Mouse (Mus musculus) midbrain, embryonic 14.5 days (tissue): ENCODE measurements around the gene Adcy7. TPM values are rescaled to one million over a fixed set of nuclear protein-coding genes. Genes with fewer than 3 reads are reported as not detected.

ENCODE experiments used
- ATAC-seq: fragments of 200-750 bp; cut with Nextera tagmentation; 2 replicates; pipeline ENCODE4 v1.8.0; 2017; ENCODE audit warnings: moderate number of reproducible peaks, moderate library complexity; ENCODE audit not compliant: low FRiP score, low TSS enrichment
- DNase-seq: peaks from one replicate; pipeline ENCODE4 v3.0.0-alpha.2; 2015
- H3K27ac ChIP-seq: fragments of 300-500 bp; sonication (generic); replicated peaks from 2 replicates; pipeline ENCODE4 v1.5.1; 2014; ENCODE audit warnings: mild to moderate bottlenecking, low read depth, low read length, moderate library complexity
- H3K27me3 ChIP-seq: fragments of 300-500 bp; sonication (generic); 2 replicates; pipeline ENCODE4 v1.6.1; 2014; ENCODE audit warnings: low read length, control low read depth, mixed read lengths; ENCODE audit not compliant: control insufficient read depth, insufficient read depth
- H3K36me3 ChIP-seq: fragments of 300-500 bp; sonication (generic); 2 replicates; pipeline ENCODE4 v1.6.1; 2014; ENCODE audit warnings: low read length, control low read depth; ENCODE audit not compliant: control insufficient read depth, insufficient read depth
- H3K4me1 ChIP-seq: fragments of 300-500 bp; sonication (generic); 2 replicates; pipeline ENCODE4 v1.6.1; 2014; ENCODE audit warnings: mild to moderate bottlenecking, antibody characterized with exemption, low read length, control low read depth; ENCODE audit not compliant: control insufficient read depth, insufficient read depth
- H3K4me2 ChIP-seq: fragments of 300-500 bp; sonication (generic); 2 replicates; pipeline ENCODE4 v1.6.1; 2014; ENCODE audit warnings: mild to moderate bottlenecking, low read length, moderate library complexity
- H3K4me3 ChIP-seq: fragments of 300-500 bp; sonication (generic); replicated peaks from 2 replicates; pipeline ENCODE4 v1.5.1; 2014; ENCODE audit warnings: low read depth, low read length
- H3K9ac ChIP-seq: fragments of 300-500 bp; sonication (generic); replicated peaks from 2 replicates; pipeline ENCODE4 v1.6.1; 2014; ENCODE audit warnings: mild to moderate bottlenecking, low read length, moderate library complexity
- H3K9me3 ChIP-seq: fragments of 300-500 bp; sonication (generic); 2 replicates; pipeline ENCODE4 v1.6.1; 2016; ENCODE audit warnings: low read length, control low read depth, mixed read lengths; ENCODE audit not compliant: control insufficient read depth
- WGBS: fragments of 180-500 bp; shearing (Covaris S2); extraction: QIAGEN DNeasy Blood & Tissue Kit; methylation state at CpG from one replicate; pipeline ENCODE4 v1.1.7; 2014; 5-methylcytosine and 5-hydroxymethylcytosine counted together
- polyA plus RNA-seq: library from polyadenylated mRNA; unstranded; fragments of >200 nt; fragmentation: Nextera tagmentation; extraction: Ambion mirVana; gene quantifications from 2 replicates; pipeline ENCODE4 v1.2.1, GENCODE M21; 2014

Adcy7 gene
- polyA plus RNA-seq, 1 experiment from 2014 or later, result 2.6 TPM

DNA sequence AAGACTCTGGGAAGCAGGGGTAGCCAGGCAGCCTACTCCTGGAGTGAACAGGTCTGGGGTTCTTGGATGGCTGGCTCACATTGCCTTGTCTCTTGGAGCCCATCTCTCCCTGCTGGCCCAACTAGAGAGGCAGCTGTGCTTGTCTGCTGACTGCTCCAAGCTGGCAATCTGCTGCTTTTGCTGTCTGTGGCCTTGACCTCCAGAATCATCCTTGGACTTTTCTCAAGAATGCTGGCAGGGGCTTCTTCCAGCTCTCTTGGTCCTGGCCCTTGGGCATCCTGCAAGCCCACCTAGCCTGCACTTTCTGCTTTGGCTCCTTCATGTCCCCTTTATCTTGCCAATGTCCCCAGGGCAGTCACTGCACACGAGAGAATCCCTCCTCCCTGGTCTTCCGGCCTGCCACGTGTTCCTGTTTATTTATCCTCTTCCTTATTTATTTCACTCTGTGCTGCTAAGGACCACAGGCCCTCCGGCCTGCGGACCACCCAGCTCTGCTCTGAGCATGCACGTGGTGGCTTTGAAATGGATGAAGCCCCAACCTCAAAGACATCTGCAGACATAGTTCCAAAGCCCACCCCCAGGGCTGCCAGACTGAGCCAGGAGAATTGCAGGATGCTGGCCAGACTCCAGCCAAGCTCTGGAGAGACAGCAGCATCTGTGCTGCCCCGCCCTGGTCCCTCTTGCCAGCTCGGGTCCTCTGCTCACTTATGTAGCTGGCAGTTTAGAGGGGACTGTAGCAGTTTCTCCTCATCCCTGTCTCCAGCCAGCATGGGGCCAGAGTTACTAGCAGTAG is 44.1 kb downstream of the Adcy7 start:
- Histone ChIP-seq H3K9me3 (no peaks in the 10 kb centered on the region), H3K4me3 (no peak overlapping the region), H3K27ac (no peak overlapping the region), H3K36me3 (no peaks in the 10 kb centered on the region), H3K4me2 (no peak overlapping the region), H3K4me1 (peaks cover 7% of the 10 kb centered on the region; the same call in 1 of the 2 replicates), H3K27me3 (no peaks in the 10 kb centered on the region), H3K9ac (no peak overlapping the region)
- ATAC-seq (no peak; the same call in 1 of the 2 replicates), DNase-seq (peak; percentile 59)
- 57% methylated on average over 8 of the region's 8 CpGs for WGBS

DNA sequence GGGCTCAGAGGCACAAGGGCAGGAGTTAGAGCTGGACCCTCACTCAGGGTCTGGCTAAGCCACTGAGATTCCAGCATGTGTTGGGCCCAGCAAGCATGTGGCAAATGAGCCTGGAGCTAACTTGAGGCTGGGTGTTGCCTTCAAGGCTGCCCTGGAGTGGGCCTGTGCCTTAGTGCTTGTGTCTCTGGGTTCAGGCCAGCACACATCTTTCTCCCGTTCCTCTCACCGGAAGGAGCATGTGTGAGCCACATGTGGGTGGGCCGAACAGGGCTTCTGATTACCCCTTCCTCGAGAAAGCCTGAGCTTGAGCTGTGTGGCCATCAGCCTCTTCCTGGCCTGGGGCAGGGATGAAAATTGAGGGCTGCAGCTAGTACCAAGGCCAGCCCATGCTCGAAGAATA is 45.1 kb downstream of the Adcy7 start:
- Histone ChIP-seq H3K27ac (no peak overlapping the region), H3K9me3 (no peaks in the 10 kb centered on the region)

DNA sequence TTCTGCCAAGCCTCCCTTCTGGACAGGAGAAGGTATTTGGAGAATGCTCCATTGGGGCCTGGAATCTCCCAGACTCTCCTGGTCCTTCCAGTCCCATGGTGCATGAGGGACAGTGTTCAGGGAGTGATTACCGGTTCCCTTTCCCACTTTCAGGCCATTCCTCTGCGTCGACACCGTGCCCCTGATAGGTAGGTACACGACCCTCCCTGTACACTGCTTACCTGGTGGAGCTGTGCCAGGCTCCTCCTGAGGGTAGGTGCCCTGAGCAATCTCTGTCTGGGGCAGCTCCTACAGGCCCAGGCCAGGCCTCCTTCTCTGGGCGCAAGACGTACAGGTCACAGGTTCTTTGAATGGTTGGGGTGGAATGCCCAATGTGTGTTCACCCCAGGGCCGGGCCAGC is 45.9 kb downstream of the Adcy7 start:
- H3K9me3 ChIP-seq, result no peaks in the 10 kb centered on the region
- H3K27ac ChIP-seq, result no peak overlapping the region
- no peaks in the 10 kb centered on the region for H3K36me3 ChIP-seq
- H3K4me3 ChIP-seq, result no peak overlapping the region
- H3K27me3 ChIP-seq, result no peaks in the 10 kb centered on the region
- ATAC-seq (no peak), DNase-seq (no peak)
- WGBS, result 96% methylated on average over 8 of the region's 8 CpGs
- peaks cover 7% of the 10 kb centered on the region; the same call in 1 of the 2 replicates for H3K4me1 ChIP-seq
- H3K4me2 ChIP-seq, result no peak overlapping the region
- no peak overlapping the region for H3K9ac ChIP-seq

More for the DNA sequence above, 45.1 kb downstream of the Adcy7 start:
- Histone ChIP-seq H3K4me3 (no peak overlapping the region), H3K4me2 (no peak overlapping the region), H3K9ac (no peak overlapping the region), H3K4me1 (peaks cover 7% of the 10 kb centered on the region; the same call in 1 of the 2 replicates), H3K36me3 (no peaks in the 10 kb centered on the region), H3K27me3 (no peaks in the 10 kb centered on the region)
- ATAC-seq, result no peak
- DNase-seq, result no peak
- 85% methylated on average over 5 of the region's 5 CpGs for WGBS

DNA sequence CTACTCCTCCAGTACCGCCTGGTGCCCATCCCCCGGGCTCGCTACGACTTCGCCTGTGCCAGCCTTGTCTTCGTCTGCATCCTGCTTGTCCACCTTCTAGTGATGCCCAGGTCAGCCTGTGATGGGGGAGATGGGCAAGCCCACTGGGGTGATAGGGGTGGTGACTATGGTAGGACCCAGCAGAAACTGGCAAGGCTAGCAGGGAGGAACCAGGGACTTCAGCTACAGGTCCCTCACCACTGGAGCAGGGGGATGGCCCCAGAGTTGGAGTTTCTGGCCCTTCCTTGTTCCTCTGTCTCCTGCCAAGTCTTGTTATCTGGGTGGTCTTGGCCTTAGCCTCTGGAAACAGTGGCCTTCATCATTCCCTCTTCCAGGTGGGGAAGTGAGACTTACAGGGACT is 47.9 kb downstream of the Adcy7 start:
- ATAC-seq (no peak), DNase-seq (no peak)
- Histone ChIP-seq H3K4me3 (no peak overlapping the region), H3K9ac (no peak overlapping the region), H3K27me3 (no peaks in the 10 kb centered on the region), H3K4me2 (no peak overlapping the region), H3K9me3 (no peaks in the 10 kb centered on the region), H3K36me3 (peaks cover 5% of the 10 kb centered on the region), H3K27ac (no peak overlapping the region), H3K4me1 (peaks cover 7% of the 10 kb centered on the region; the same call in 1 of the 2 replicates)
- WGBS, result 96% methylated on average over 6 of the region's 6 CpGs

DNA sequence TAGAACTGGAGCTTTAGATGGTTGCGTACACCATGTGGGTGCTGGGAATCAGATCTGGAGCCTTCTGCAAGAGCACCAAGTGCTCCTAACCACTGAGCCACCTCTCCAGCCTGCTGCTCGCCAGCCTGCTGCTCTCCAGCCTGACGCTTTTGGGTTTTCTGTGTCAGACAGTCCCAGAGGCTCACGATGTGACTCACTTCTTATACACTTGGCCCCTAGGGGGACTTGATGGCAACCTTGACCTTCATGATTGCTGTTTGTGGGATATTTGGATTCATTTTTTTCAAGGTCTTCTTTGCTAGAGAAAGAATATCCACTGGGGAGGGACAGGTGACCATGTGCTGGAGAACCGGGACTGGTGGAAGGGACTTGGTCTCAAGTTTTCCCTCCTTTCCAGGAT is 49.2 kb downstream of the Adcy7 start:
- DNase-seq, result no peak
- 89% methylated on average over 5 of the region's 5 CpGs for WGBS
- no peaks in the 10 kb centered on the region for H3K9me3 ChIP-seq
- no peak overlapping the region for H3K4me3 ChIP-seq
- H3K27me3 ChIP-seq, result no peaks in the 10 kb centered on the region
- no peak for ATAC-seq
- no peak overlapping the region for H3K27ac ChIP-seq
- no peak overlapping the region for H3K4me2 ChIP-seq
- peaks cover 3% of the 10 kb centered on the region; the same call in 1 of the 2 replicates for H3K4me1 ChIP-seq
- peaks cover 17% of the 10 kb centered on the region for H3K36me3 ChIP-seq
- no peak overlapping the region for H3K9ac ChIP-seq

DNA sequence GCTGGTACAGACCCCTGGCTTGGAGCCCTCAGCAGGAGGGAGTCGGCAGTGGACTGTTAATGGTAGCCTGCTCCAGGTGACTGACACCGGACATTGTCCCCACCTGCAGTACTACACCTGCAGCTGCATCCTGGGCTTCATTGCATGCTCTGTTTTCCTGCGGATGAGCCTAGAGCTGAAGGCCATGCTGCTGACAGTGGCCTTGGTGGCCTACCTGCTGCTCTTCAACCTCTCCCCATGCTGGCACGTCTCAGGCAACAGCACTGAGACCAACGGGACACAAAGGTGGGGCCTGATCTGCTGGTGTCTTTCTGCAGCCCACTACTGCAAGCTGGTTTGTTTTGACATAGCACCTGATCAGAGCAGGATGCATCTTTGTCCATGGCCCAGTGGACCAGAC is 51.3 kb downstream of the Adcy7 start:
- H3K27ac ChIP-seq, result no peak overlapping the region
- H3K4me2 ChIP-seq, result no peak overlapping the region
- no peak for DNase-seq
- no peaks in the 10 kb centered on the region for H3K9me3 ChIP-seq
- H3K4me3 ChIP-seq, result no peak overlapping the region
- no peaks in the 10 kb centered on the region for H3K27me3 ChIP-seq
- 84% methylated on average over 5 of the region's 5 CpGs for WGBS
- H3K36me3 ChIP-seq, result peaks cover 37% of the 10 kb centered on the region
- ATAC-seq, result no peak
- no peak overlapping the region for H3K9ac ChIP-seq
- no peaks in the 10 kb centered on the region for H3K4me1 ChIP-seq

DNA sequence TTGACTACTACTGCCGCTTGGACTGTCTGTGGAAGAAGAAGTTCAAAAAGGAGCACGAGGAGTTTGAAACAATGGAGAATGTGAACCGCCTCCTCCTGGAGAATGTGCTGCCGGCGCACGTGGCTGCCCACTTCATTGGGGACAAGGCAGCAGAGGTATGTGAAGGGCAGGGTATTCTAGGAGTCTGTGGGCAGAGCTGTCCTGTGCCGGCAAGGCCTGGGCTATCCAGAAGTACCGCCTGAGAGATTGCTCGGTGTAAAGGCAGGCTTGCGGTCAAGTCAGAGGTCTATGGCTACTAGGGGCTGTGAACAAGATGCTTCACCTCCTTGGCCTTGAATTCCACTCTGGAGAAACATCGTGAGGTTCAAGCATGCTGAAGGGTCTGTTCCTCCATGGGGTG is 52.6 kb downstream of the Adcy7 start:
- H3K4me2 ChIP-seq, result no peak overlapping the region
- ATAC-seq, result no peak
- no peaks in the 10 kb centered on the region for H3K27me3 ChIP-seq
- no peak overlapping the region for H3K4me3 ChIP-seq
- H3K27ac ChIP-seq, result no peak overlapping the region
- DNase-seq, result no peak
- no peaks in the 10 kb centered on the region for H3K9me3 ChIP-seq
- H3K36me3 ChIP-seq, result peaks cover 49% of the 10 kb centered on the region
- WGBS, result 92% methylated on average over 11 of the region's 11 CpGs
- H3K9ac ChIP-seq, result no peak overlapping the region
- no peaks in the 10 kb centered on the region for H3K4me1 ChIP-seq

DNA sequence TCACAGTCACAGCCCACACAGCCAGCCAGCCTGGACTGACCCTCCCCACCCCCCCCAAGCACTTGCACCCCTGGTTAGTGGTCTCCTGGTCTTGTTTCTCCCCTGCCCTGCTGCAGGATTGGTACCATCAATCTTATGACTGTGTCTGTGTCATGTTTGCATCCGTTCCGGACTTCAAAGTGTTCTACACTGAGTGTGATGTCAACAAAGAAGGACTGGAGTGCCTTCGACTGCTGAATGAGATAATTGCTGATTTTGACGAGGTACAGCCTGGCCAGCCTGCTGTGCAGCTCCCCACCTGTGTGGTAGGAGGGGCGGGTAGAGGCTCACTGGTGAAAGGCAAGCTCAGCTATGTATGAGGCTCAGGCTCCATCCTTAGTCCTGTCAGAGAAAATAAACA is 53.0 kb downstream of the Adcy7 start:
- no peak overlapping the region for H3K4me2 ChIP-seq
- DNase-seq (no peak), ATAC-seq (no peak)
- no peaks in the 10 kb centered on the region for H3K9me3 ChIP-seq
- no peaks in the 10 kb centered on the region for H3K27me3 ChIP-seq
- no peak overlapping the region for H3K27ac ChIP-seq
- H3K4me1 ChIP-seq, result no peaks in the 10 kb centered on the region
- peaks cover 52% of the 10 kb centered on the region for H3K36me3 ChIP-seq
- no peak overlapping the region for H3K9ac ChIP-seq
- H3K4me3 ChIP-seq, result no peak overlapping the region
- WGBS, result 82% methylated on average over 5 of the region's 5 CpGs

DNA sequence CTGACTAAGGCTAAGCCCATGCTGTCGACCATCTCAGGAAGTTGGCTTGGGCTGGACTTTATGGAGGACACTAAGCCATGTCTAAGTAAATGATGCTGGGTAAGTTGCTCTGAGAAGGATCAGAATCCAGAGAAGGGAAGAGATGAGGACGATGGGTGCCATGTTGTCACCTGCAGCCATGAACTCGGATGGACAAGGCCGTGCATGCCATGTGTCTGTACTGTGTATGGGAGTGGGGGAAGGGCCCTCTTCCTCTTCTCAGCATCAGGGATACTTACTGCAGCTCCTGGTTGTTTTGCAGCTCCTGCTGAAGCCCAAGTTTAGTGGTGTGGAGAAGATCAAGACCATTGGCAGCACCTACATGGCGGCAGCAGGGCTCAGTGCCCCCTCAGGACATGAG is 53.6 kb downstream of the Adcy7 start:
- H3K36me3 ChIP-seq, result peaks cover 52% of the 10 kb centered on the region
- H3K4me2 ChIP-seq, result no peak overlapping the region
- H3K9ac ChIP-seq, result no peak overlapping the region

More for the DNA sequence above, 53.6 kb downstream of the Adcy7 start:
- DNase-seq (no peak), ATAC-seq (no peak)
- H3K27ac ChIP-seq, result no peak overlapping the region
- no peaks in the 10 kb centered on the region for H3K9me3 ChIP-seq
- H3K4me1 ChIP-seq, result no peaks in the 10 kb centered on the region
- no peak overlapping the region for H3K4me3 ChIP-seq
- 94% methylated on average over 5 of the region's 5 CpGs for WGBS
- no peaks in the 10 kb centered on the region for H3K27me3 ChIP-seq
